Mouse (Mus musculus) MEL (cell line): Measurements from ENCODE around the gene Foxo3. TPM values are rescaled to one million over a fixed set of nuclear protein-coding genes. Genes with fewer than 3 reads are reported as not detected.

Source experiments
- DNase-seq: peaks from one replicate; pipeline ENCODE4 v3.0.0; 2011; ENCODE audit warnings: low read depth, low spot score
- H3K27ac ChIP-seq: 2 replicates; pipeline ENCODE4 v1.5.1; 2012; ENCODE audit warnings: low read depth, mild to moderate bottlenecking, control low read depth, low read length, moderate library complexity; ENCODE audit not compliant: control insufficient read depth
- H3K27me3 ChIP-seq, 2 experiments: fragments of 150-350 bp in 1 of 2; sonication (generic) in 1 of 2; 2 replicates each; pipeline ENCODE4 v1.6.1; 2012; ENCODE audit warnings: low read length in 2 of 2, mild to moderate bottlenecking in 2 of 2, improper control_type of control experiment in 1 of 2, moderate library complexity in 1 of 2; ENCODE audit not compliant: insufficient read depth in 2 of 2, control insufficient read depth in 1 of 2
- H3K36me3 ChIP-seq, 2 experiments: 2 replicates each; pipeline ENCODE4 v1.6.1; 2012 to 2014; ENCODE audit warnings: low read length in 2 of 2, improper control_type of control experiment in 1 of 2, inconsistent platforms in 1 of 2, mild to moderate bottlenecking in 1 of 2; ENCODE audit not compliant: insufficient read depth in 2 of 2, control insufficient read depth in 1 of 2
- H3K4me1 ChIP-seq, 2 experiments: fragments of 150-350 bp in 1 of 2; sonication (generic) in 1 of 2; 2 replicates each; pipeline ENCODE4 v1.6.1; 2012; ENCODE audit warnings: low read length in 2 of 2, improper control_type of control experiment in 1 of 2, mild to moderate bottlenecking in 1 of 2; ENCODE audit not compliant: insufficient read depth in 2 of 2, control insufficient read depth in 1 of 2
- H3K4me3 ChIP-seq, 2 experiments: fragments of 150-350 bp in 1 of 2; sonication (generic) in 1 of 2; 2 replicates each; pipeline ENCODE4 v1.5.1; 2012; ENCODE audit warnings: low read depth in 2 of 2, low read length in 2 of 2, mild to moderate bottlenecking in 2 of 2, moderate library complexity in 2 of 2, control low read depth in 1 of 2, improper control_type of control experiment in 1 of 2; ENCODE audit not compliant: control insufficient read depth in 1 of 2, insufficient read depth in 1 of 2
- H3K79me2 ChIP-seq: 2 replicates; pipeline ENCODE4 v1.6.1; 2012; ENCODE audit warnings: mild to moderate bottlenecking, low read length, moderate library complexity; ENCODE audit not compliant: control insufficient read depth, poor library complexity, insufficient read depth
- H3K9ac ChIP-seq: 2 replicates; pipeline ENCODE4 v1.6.1; 2012; ENCODE audit warnings: low read depth, mild to moderate bottlenecking, control low read depth, low read length, moderate library complexity; ENCODE audit not compliant: control insufficient read depth, poor library complexity, severe bottlenecking
- H3K9me3 ChIP-seq: fragments of 150-350 bp; sonication (generic); replicated peaks from 2 replicates; pipeline ENCODE4 v1.6.1; 2012; ENCODE audit warnings: mild to moderate bottlenecking, low read length, improper control_type of control experiment, moderate library complexity; ENCODE audit not compliant: insufficient read depth
- CHD2 ChIP-seq: IDR thresholded peaks from 2 replicates; pipeline ENCODE4 v1.6.1; 2011; ENCODE audit warnings: low read length, improper control_type of control experiment
- E2F4 ChIP-seq: IDR thresholded peaks from 2 replicates; pipeline ENCODE4 v1.6.1; 2011; ENCODE audit warnings: low read depth, low read length, improper control_type of control experiment, borderline replicate concordance
- ETS1 ChIP-seq: IDR thresholded peaks from 2 replicates; pipeline ENCODE4 v1.6.1; 2012; ENCODE audit warnings: low read depth, mild to moderate bottlenecking, inconsistent platforms, low read length, improper control_type of control experiment, moderate library complexity
- GATA1 ChIP-seq: IDR thresholded peaks from 2 replicates; pipeline ENCODE4 v1.6.1; 2011; ENCODE audit warnings: low read depth, low read length, improper control_type of control experiment
- JUND ChIP-seq: IDR thresholded peaks from 2 replicates; pipeline ENCODE4 v1.6.1; 2011; ENCODE audit warnings: low read depth, mild to moderate bottlenecking, improper control_type of control experiment, low read length
- KAT2A ChIP-seq: conservative IDR thresholded peaks from 2 replicates; pipeline ENCODE4 v1.6.1; 2012; ENCODE audit warnings: low read depth, low read length, improper control_type of control experiment, inconsistent platforms
- MAFK ChIP-seq: IDR thresholded peaks from 2 replicates; pipeline ENCODE4 v1.6.1; 2011; ENCODE audit warnings: low read depth, mild to moderate bottlenecking, low read length, improper control_type of control experiment, borderline replicate concordance
- MAX ChIP-seq: IDR thresholded peaks from 2 replicates; pipeline ENCODE4 v1.6.1; 2011; ENCODE audit warnings: low read length, improper control_type of control experiment
- MAZ ChIP-seq: IDR thresholded peaks from 2 replicates; pipeline ENCODE4 v1.6.1; 2012; ENCODE audit warnings: low read depth, mild to moderate bottlenecking, inconsistent platforms, low read length, improper control_type of control experiment
- MYB ChIP-seq: IDR thresholded peaks from 2 replicates; pipeline ENCODE4 v1.6.1; 2011; ENCODE audit warnings: mild to moderate bottlenecking, low read depth, low read length, improper control_type of control experiment
- NELFE ChIP-seq: IDR thresholded peaks from 2 replicates; pipeline ENCODE4 v1.6.1; 2011; ENCODE audit warnings: low read depth, low read length, improper control_type of control experiment
- NRF1 ChIP-seq: IDR thresholded peaks from 2 replicates; pipeline ENCODE4 v1.6.1; 2014; ENCODE audit warnings: low read depth, mild to moderate bottlenecking, inconsistent platforms, low read length, improper control_type of control experiment, moderate library complexity; ENCODE audit not compliant: poor library complexity, insufficient read depth, severe bottlenecking
- POLR2A ChIP-seq, 2 experiments: IDR thresholded peaks; 2 replicates each; pipeline ENCODE4 v1.6.1; 2011 to 2012; ENCODE audit warnings: low read length in 2 of 2, mild to moderate bottlenecking in 2 of 2, control low read depth in 1 of 2, improper control_type of control experiment in 1 of 2, low read depth in 1 of 2, moderate library complexity in 1 of 2; ENCODE audit not compliant: control insufficient read depth in 1 of 2, insufficient read depth in 1 of 2, poor library complexity in 1 of 2
- POLR2AphosphoS2 ChIP-seq: IDR thresholded peaks from 2 replicates; pipeline ENCODE4 v1.6.1; 2011; ENCODE audit warnings: low read length, improper control_type of control experiment
- POLR2AphosphoS5 ChIP-seq: IDR thresholded peaks from 2 replicates; pipeline ENCODE4 v1.6.1; 2012; ENCODE audit warnings: low read depth, borderline replicate concordance, mild to moderate bottlenecking, inconsistent platforms, low read length, moderate library complexity, mixed read lengths
- RCOR1 ChIP-seq: IDR thresholded peaks from 2 replicates; pipeline ENCODE4 v1.6.1; 2012; ENCODE audit warnings: low read depth, mild to moderate bottlenecking, inconsistent platforms, low read length, improper control_type of control experiment
- SMC3 ChIP-seq: IDR thresholded peaks from 2 replicates; pipeline ENCODE4 v1.6.1; 2011; ENCODE audit warnings: low read depth, low read length, improper control_type of control experiment
- TAL1 ChIP-seq: IDR thresholded peaks from 2 replicates; pipeline ENCODE4 v1.6.1; 2012; ENCODE audit warnings: mild to moderate bottlenecking, inconsistent platforms, low read length, moderate library complexity, mixed read lengths
- TBP ChIP-seq: IDR thresholded peaks from 2 replicates; pipeline ENCODE4 v1.8.0; 2011; ENCODE audit warnings: low read depth, low read length, improper control_type of control experiment
- TCF12 ChIP-seq: IDR thresholded peaks from 2 replicates; pipeline ENCODE4 v1.6.1; 2014; ENCODE audit warnings: low read depth, mild to moderate bottlenecking, inconsistent platforms, low read length, improper control_type of control experiment, moderate library complexity
- UBTF ChIP-seq: IDR thresholded peaks from 2 replicates; pipeline ENCODE4 v1.6.1; 2012; ENCODE audit warnings: low read depth, mild to moderate bottlenecking, inconsistent platforms, low read length, improper control_type of control experiment, moderate library complexity, borderline replicate concordance; ENCODE audit not compliant: insufficient read depth
- USF1 ChIP-seq: IDR thresholded peaks from 2 replicates; pipeline ENCODE4 v1.6.1; 2014; ENCODE audit warnings: low read depth, mild to moderate bottlenecking, inconsistent platforms, low read length, improper control_type of control experiment, moderate library complexity
- USF2 ChIP-seq, 2 experiments: IDR thresholded peaks; 2 replicates each; pipeline ENCODE4 v1.6.1; 2011 to 2012; ENCODE audit warnings: improper control_type of control experiment in 2 of 2, low read length in 2 of 2, borderline replicate concordance in 1 of 2, inconsistent platforms in 1 of 2, low read depth in 1 of 2, mild to moderate bottlenecking in 1 of 2; ENCODE audit not compliant: insufficient read depth in 1 of 2
- ZKSCAN1 ChIP-seq: IDR thresholded peaks from 2 replicates; pipeline ENCODE4 v1.6.1; 2012; ENCODE audit warnings: low read depth, mild to moderate bottlenecking, inconsistent platforms, low read length, improper control_type of control experiment, moderate library complexity
- ZMIZ1 ChIP-seq: IDR thresholded peaks from 2 replicates; pipeline ENCODE4 v1.6.1; 2012; ENCODE audit warnings: low read depth, mild to moderate bottlenecking, inconsistent platforms, low read length, improper control_type of control experiment, moderate library complexity
- polyA plus RNA-seq, 2 experiments: library from polyadenylated mRNA; stranded (reverse) in 1 of 2; unstranded in 1 of 2; fragments of >175 nt in 1 of 2; fragments of >200 nt in 1 of 2; gene quantifications; 2 replicates each; pipeline versions ENCODE4 v1.2.1 to v1.2.4; 2012; ENCODE audit warnings: low replicate concordance in 2 of 2, low read depth in 1 of 2; ENCODE audit not compliant: insufficient read length in 2 of 2, insufficient read depth in 1 of 2, missing spikeins in 1 of 2
- total RNA-seq: library from RNA; depleted of rRNA; stranded (reverse); fragments of 300-350 nt; gene quantifications from 2 replicates; pipeline ENCODE4 v1.2.3, GENCODE M21; 2012

Foxo3 gene
- total and polyA plus RNA-seq, 3 experiments = 21.0 to 103 (median 27.2) TPM

GRCm38 (mm10) chr10:42207612-42208011, 68.9 kb downstream of the Foxo3 start:
- no peaks in the 10 kb centered on the region; the same call in 1 of the 2 replicates for H3K79me2 ChIP-seq
- H3K27ac ChIP-seq = no peak overlapping the region
- DNase-seq = no peak
- no peaks in the 10 kb centered on the region for H3K4me1 ChIP-seq
- H3K27me3 ChIP-seq = no peaks in the 10 kb centered on the region
- H3K9ac ChIP-seq = no peak overlapping the region
- no peak for TF ChIP-seq ETS1
- TF ChIP-seq SMC3 = no peak
- TF ChIP-seq E2F4 = no peak
- no peak for TF ChIP-seq RCOR1
- TF ChIP-seq MAZ = no peak
- no peak for TF ChIP-seq JUND
- no peak for TF ChIP-seq TBP
- no peak for TF ChIP-seq TAL1
- TF ChIP-seq POLR2A (IDR thresholded peaks at IDR 0.05; ENCODE audit: control insufficient read depth in 1 of 2, insufficient read depth in 1 of 2, low read depth in 1 of 2, low read length in 2 of 2, poor library complexity in 1 of 2) = no peak
- TF ChIP-seq POLR2AphosphoS2 = no peak
- no peak for TF ChIP-seq NRF1
- TF ChIP-seq POLR2AphosphoS5 = no peak
- TF ChIP-seq MAFK = no peak
- H3K36me3 ChIP-seq = no peaks in the 10 kb centered on the region; a peak in 1 of 4 replicates
- H3K4me3 ChIP-seq = no peak overlapping the region
- no peaks in the 10 kb centered on the region for H3K9me3 ChIP-seq

GRCm38 (mm10) chr10:42204768-42205412, 71.7 kb downstream of the Foxo3 start:
- no peak overlapping the region for H3K9ac ChIP-seq
- no peak for DNase-seq
- no peaks in the 10 kb centered on the region; the same call in 1 of the 2 replicates for H3K79me2 ChIP-seq
- peaks cover 0 to 4% of the 10 kb centered on the region in 2 experiments; a peak in 3 of 4 replicates for H3K36me3 ChIP-seq
- no peaks in the 10 kb centered on the region for H3K27me3 ChIP-seq
- H3K4me3 ChIP-seq = no peak overlapping the region
- no peaks in the 10 kb centered on the region for H3K9me3 ChIP-seq
- no peak for TF ChIP-seq USF1
- TF ChIP-seq ZMIZ1 = no peak
- TF ChIP-seq NELFE = no peak
- no peak for TF ChIP-seq USF2 (IDR thresholded peaks at IDR 0.05; ENCODE audit: borderline replicate concordance in 1 of 2, insufficient read depth in 1 of 2, low read depth in 1 of 2, low read length in 2 of 2)
- no peak for TF ChIP-seq MAX
- no peak for TF ChIP-seq ZKSCAN1
- TF ChIP-seq RCOR1 = no peak
- TF ChIP-seq POLR2AphosphoS2 = no peak
- TF ChIP-seq POLR2A (IDR thresholded peaks at IDR 0.05; ENCODE audit: control insufficient read depth in 1 of 2, insufficient read depth in 1 of 2, low read depth in 1 of 2, low read length in 2 of 2, poor library complexity in 1 of 2) = no peak
- TF ChIP-seq CHD2 = no peak
- TF ChIP-seq E2F4 = no peak
- TF ChIP-seq MYB = no peak
- no peak for TF ChIP-seq SMC3
- no peak for TF ChIP-seq UBTF
- TF ChIP-seq MAFK = no peak
- TF ChIP-seq KAT2A = no peak
- no peak for TF ChIP-seq GATA1
- no peak for TF ChIP-seq NRF1
- no peak for TF ChIP-seq TCF12
- peaks cover 0 to 3% of the 10 kb centered on the region in 2 experiments; a peak in 1 of 4 replicates for H3K4me1 ChIP-seq
- no peak overlapping the region for H3K27ac ChIP-seq
